Mouse (Mus musculus) layer of hippocampus, adult 11-12 months (tissue): ENCODE results near the gene Qrich2.
A peak's percentile ranks its signal among the peaks of the same experiment; 100 is the strongest.

Source experiments
- DNase-seq: peaks from one replicate; pipeline ENCODE4 v3.0.0; 2022; ENCODE audit warnings: low spot score

The Qrich2 gene

DNA sequence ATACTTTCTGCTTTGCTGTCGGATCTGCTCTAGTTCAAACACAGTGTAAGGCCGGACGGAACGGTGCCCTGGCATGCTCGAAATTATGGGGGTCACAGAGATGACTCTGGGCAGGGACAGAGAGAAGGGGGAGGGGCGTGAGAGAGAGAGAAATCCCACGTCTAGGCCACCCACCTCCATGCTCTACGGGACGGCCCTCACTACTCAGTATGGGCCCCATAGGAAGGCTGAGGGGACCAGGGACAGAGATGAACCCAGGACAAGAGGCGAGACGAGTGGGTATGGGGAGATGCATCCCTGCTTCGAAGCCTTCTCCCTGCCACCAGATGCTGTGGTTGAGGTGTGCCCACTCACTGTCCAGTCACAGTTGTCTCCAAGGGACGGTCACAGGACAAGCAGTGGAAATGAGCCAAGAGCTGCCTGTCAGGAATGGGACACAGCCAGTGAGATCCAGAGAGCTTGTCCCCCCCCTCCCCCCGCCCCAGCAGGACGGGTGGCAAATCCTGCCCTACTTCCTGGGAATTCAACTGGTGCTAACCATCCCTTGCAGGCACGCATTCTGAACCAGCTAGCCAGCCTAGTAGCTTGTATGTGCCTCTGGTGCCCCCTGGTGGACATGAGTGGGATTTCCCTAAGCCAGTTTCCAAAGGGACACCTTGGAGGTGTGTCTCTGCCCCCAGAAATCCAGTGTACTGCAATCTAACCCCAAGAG is 20.3 kb downstream of the Qrich2 start:
- peak; percentile 95 for DNase-seq

DNA sequence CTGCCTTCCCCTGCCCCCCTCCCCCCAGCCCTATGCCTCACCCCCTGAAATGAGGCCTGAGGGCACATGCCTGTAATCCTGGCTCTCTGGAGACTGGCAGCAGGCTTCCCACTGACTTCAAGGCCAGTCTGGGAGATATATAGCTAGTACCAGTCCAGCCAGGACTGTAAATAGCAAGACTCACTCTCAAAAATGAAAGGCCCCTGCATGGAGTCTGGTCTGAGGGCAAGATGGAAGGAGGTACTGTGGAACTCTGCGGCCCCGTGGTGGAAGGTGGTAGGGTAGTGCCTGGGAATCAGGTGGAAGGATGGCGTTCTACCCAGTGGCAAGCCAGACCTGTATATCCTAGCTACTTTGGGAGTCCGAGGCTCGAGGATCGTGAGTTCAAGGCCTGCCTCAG is 22.1 kb downstream of the Qrich2 start:
- no peak for DNase-seq

DNA sequence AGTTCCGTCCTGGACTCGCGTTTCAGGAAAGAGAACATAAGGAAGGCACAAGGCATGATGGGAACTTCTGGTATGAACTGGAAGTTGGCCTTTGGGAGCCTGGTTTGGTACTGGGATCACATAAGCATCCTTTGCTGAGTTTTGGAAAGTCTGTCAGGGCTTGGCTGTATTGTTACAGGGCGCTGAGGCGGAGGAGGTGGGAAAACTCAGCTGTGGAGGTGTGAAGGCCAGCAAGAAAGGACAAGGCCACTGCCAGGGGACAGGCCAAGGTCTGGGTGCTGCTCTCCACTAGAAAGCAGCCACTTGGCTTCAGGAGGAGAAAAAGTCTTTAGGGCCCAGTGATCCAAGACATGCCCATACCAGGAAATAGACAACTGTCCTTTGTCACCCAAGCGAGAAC is 22.7 kb downstream of the Qrich2 start:
- no peak for DNase-seq

DNA sequence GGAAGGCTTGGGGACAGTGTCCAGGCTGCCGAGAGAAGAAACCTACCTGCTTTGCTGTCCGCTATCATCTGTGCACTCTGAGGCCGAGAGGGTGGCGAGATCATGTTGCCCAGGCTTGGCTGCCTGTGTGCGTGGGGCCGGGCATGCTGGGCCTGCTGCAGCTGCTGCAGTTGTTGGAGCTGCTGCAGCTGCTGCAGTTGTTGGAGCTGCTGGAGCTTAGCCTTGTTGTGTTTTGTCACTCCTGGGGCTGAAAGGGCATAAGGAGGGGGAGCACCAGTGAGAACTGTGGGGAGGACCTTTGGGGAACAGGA is 23.2 kb downstream of the Qrich2 start:
- no peak for DNase-seq

DNA sequence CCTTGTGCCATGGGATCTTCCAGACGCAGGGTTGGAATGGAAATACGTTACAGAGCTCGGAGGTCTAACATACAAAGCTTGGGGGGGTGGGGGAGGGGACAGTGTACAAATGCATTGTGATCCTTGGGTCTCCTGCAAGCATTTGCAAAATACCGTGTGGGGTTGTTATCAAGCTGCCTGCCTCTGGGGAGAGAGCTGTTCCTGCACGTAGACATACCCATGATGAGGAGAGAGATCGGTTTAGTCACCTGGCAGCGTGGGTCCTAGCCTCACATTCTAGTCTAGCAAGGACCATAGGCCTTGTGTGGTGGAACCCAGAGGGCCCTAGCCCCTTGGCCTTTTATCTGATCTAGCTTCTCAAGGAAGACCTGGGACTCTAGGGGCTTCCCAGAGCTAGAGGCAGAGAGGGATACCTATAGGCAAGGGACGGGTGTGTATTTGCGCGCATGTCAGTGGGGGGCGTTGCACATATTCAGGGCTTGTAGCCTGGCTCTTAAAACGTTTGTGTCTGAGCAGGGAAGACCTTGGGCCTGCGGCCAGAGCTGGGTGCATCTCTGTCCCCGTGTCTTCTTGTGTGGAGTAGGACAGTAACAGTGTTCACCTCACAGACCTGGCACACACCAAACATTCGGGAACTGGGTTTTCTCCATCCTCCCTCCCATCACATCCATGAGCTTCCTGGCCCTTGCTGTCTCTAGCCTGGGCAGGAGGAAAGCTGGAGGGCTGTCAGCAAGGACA is 23.7 kb downstream of the Qrich2 start:
- DNase-seq = no peak

DNA sequence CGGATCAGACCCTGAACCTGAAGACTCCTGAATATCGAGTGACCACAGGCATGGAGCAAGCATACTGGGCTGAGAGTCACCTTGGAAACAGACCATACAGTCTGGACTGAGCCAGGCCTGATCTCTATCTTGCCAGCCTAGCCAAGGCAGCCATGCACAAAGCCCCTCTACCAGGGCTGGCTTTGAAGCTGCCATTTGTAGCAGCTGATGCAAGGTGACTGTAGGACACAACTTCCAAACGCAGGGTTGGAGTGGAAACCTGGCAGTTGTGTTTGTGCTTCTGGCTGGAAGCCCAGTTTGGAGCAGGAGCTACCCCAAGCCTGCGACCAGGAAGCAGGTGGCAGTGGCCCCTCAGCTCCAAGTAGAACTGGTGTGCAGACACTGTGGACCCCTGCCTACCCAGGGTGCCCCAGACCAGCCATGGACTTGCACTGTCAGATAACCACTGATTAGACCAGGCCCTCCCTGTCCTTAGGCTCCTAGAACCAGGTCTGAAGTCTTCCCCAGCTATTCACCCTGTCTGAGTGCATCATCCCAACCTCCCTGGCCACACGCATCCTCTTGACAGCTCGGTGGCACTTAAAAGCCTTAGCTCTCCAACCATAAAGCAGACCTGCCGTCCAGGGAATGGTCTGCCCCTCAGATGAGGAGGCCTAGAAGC is 25.5 kb downstream of the Qrich2 start:
- DNase-seq = no peak

DNA sequence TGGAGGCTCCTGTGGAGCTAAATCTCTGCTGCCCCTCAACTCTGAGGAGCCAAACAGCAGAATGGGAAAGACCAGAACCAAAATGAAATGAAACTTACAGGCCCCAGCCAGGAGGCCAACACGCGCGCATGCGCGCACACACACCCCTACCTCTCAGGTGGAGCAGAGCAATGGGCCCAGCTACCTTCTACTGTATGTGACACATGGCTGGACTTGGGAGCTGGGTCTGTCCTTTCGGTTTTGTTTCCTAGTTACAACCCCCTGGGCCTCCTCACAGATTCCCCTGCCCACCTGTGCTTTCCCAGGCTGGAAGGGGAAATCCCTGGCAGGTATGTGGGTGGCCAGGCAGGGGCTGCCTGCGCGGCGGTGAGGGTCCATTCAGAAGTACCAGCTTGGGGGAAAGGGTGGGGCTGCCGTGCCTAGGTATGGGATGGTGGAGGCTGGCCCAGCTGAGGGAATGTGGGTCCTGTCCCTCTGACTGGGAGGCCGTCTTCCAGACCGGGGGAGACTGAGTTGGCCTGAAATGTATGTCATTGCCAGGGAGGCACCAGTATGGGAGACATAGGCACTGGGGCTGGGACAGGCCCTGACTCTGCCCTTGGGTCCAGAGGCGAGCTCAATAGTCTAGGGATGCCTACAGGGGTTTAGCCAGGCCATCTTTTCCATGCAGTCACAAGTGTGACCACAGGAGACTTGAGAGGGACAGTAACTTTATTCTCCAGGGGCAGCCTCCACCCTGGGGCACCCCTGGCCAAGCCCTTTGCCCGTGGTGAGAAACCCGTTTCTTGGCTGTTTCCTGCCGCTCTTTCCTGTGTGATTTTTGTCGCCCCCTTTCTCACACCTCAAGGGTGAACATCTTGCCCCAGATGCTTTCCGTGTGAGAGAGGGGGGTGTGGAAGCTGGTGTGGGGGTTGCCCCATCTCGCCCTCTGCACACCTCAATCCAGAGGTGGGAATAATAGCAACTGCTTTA is 26.5 kb downstream of the Qrich2 start:
- DNase-seq = no peak

DNA sequence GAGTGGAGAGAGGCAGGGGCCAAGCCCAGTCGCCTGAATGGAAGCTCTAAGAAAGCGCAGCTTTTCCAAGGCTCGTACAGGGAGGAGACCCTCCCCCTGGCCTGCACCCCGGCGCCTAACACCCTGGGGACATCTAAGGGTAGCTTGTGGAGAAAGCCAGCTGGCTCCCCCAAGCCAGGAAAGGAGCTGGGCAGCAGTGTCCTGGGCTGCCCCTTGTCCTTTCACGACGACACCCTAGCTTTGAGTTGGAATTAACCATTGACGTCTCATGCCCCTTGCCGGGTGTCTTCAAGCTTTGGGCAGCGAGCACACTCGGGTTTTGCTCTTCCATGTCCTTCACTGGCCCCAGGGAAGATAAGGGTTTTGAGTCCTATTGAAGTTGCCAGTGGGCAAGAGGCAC is 28.5 kb downstream of the Qrich2 start:
- no peak for DNase-seq

DNA sequence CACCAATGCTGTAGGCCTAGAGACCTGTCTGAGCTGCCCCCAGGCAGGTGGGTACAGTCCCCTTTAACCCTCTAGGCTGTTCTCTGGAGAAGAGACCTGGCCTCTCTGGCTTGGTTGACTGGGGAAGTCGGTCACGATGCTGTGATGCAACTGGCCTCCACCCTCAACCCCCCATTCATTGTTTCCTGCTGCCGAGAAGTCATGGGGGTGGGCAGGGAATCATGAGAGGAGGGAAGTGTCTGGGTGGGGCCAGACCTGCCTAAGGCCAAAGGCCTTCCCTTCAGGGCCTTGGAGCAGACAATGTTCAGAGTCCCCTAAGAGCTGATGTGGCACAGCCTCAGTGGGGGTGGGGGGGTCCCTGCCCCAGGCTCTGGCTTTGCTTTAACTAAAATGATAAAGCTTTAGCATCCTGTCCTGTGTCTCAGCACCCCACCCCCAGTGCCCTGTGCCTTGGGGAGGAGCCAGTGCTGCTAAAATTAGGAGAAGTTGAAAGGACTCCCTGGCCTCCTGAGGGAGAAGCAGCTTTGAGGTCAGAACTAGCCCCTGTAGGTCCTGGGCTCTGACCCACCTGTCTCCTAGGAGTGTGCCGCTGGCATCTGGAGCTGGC is 29.2 kb downstream of the Qrich2 start:
- no peak for DNase-seq

DNA sequence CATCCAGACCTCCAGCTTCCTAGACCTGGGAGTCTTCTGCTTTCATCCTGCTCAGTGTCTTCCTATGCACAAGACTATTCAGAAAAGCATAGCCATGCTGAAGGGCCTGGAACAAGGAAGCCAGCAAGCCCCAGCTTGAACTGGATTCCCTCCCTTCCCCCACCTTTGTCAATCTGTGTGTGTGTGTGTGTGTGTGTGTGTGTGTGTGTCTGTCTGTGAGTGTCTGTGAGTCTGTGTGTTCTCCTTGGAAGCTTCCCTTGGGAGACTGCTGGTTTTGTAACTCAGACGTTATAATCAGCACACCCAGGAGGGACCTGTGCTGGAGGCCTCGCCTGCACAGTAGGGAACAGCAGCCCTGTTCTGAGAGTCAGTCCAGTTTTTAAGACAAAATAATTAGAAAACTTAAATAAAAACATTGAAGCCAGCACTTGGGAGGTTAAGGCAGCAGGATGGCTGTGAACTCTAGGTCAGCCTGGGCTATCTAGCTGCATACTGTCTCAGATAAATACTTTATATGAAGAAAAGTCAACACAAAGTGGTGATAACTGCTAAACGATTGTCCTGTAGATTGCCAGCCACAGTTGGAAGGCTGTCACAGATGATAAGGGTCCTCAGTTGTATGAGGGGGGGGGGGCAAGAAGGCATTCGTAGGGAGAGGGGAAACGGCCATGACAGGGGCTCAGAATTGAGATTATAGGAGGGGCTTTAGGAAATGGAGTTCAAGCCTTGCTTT is 29.9 kb downstream of the Qrich2 start:
- no peak for DNase-seq

DNA sequence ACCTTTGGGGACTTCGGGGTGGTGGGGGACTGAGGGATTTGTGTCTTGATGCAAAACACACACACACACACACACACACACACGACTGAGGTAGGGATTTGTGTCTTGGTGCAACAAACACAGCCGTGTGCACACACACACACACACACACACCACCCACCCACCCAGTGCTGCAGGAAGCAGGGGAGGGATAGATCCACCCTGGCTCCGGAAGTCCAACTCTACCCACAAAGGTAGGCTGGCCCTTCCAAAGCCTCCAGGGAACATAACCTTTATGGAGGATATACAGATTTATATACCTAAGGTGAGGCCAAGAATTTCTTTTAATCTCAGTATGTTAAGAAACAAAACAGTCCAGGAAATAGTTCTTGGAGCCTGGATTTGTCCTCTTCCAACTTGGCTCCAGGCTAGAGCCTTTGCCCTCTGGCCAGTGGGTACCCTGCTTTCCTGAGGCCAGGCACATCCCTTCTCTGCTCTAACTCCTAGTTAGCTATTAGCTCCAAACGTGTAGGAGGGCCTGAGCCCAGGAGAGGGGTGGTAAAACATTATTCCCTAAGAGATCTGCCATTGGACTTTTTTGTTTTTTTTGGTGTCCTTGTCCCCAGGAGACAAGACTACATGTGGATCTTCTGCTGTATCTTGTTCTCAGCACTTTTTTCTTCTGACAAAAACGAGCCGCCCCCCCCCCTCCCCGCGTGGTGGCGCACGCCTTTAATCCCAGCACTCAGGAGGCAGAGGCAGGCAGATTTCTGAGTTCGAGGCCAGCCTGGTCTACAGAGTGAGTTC is 30.9 kb downstream of the Qrich2 start:
- DNase-seq = no peak

DNA sequence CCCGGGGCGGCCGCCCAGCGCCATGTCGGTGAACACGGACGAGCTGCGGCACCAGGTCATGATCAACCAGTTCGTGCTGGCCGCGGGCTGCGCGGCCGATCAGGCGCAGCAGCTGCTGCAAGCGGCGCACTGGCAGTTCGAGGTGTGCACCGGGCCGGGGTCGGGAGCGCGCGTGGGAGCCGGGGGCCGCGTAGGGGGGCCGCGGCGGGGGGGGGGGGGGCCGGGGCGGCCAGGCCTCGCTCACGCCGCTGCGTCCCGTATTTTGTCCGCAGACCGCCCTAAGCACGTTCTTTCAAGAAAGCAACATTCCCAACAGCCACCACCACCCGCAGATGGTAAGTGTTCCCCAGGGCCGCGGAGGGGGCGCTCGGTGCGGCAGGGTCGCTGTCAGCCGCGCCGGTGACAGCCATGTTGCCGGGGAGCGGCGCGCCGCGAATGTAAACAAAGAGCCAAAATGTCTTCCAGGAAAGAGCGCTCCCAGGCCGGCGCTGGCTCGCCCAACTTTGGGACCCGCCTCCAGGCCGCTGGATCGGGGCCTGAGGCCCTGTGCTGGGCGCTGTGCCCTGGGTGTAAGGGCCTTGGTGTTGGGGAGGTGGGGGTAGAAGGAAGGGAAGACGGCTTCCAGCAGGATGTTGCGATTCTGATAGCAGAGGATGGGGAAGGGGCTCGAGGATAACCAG is 31.6 kb downstream of the Qrich2 start:
- DNase-seq = peak; percentile 54

DNA sequence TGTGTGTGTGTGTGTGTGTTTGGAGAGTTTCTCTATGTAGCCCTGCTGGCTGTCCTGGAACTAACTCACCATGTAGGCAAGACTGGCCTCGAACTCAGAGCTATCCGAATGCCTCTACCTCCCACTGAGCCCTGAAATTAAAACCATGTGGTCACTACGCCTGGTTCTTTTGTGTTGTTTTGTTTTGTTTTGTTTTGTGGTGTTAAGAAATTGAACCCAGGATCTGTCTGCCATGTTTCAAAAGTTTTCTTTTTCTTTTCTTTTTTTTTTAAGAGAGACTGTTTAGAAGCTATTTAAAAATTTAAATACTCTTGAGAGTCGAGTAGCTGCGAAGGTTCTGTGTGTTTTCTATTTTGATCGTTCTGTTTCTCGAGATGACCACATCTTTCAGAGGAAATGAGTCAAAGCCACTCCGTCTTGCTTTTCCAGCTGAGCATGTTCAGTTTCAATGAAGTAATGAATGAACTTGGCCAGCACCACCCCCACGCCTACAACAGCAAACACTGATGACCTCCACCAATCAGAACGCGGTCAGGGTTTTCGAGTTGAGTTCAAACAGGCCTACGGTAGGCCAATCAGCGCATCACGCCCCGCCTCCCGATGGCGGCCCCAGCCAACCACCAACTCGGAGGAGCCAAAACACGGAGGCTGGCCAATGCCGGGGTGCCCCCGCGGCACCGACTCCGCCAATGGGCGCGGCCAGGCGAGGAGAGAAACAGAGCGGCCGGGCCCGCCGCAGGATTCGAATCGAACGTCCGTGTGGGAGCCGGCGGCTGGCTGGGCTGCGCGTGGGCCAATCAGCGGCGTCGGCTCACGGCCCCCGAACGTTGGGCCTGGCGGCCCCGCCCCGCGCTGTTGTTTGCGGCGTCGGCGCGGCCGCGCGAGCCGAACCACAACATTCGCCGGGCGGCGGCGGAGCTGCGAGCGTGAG is 32.4 kb downstream of the Qrich2 start, which contains the start of gene Ubald2:
TSS of gene Ubald2 (plus strand) at position 739 of the 931 bp plus-strand sequence.
- DNase-seq = peak; percentile 99

DNA sequence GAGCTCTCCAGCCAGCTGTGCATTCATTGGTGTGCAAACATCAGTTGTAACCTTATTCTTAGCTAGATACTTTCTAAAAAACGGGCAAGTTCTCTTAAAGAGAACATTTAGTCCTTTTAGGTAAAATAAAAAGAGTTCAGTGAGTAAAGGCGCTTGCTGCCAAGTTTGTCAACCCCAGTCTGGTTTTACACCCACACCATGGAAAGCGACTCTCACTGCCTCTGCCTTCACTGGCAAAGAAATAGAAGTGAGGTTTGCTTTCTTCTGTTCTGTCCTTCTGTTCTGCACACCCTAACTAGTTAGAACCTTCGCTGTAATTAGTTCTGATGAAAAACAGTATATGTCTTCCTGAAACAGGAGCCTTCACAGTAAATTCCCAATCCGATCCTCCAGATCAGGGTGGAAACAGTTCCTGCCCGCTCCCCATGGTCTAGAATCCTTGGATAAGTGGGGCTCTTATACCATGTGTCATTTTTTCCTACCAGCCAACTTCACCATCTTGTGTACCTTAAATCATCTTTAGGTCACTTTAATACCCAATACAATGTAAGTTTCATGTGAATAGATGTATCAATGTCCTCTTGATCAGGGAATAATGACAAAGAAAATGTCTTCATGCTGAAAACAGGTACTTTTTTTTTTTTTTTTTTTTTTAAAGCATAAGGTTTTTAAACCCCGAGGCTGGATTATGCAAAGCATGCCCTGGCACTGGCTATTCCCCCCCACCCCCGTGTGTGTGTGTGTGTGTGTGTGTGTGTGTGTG is 33.3 kb downstream of the Qrich2 start:
- DNase-seq = peak; percentile 69

DNA sequence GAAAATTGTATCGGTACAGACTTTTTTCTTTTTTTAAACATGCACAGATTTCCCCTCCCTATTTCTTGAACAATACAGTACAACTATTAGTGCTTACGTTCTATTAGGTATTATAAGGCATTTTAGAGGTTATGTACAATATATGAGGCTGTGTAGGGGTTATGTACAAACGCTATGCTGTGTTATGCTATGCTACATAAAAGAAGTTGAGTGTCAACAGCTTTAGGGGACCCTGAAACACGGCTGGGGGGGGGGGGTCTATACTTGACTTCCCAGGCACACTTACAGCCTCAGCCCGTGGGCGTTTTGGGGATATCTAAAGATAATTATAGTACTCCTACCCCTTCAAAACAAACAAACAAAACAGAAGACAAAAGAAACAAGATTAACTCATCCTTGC is 33.9 kb downstream of the Qrich2 start:
- DNase-seq = no peak

DNA sequence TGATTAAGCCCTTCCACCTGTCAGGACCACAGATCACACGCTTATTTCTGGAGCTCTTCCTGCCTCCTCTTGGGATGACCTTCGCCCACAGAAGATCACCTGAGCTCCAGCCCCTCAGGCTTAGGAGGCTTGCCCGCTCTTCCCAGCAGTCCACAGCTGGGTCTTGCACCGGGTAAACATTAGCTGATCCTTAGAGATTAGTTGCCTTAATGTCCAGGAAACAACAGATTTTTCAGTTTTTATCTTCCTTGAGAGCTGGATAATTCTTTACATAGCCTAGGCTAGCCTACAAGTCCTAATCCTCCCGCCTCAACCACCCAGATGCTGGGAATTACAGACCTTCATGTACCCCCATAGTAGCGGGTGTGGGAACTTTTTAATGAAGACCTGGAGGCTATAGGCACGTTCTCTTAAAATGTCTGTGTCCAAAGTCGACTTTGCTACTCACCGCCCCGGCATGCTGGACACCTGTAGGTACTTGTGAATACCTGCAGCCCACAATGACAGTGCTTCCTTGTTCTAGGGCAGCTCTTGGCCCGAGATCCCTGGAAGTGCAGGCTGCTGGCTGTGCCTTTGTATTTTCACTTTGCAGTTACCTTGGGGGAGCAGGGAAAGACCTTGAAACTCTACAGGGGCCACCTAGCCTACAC is 34.5 kb downstream of the Qrich2 start:
- no peak for DNase-seq
